Mouse (Mus musculus): Measurements from ENCODE around the gene Inmt. TPM values are rescaled to one million over a fixed set of nuclear protein-coding genes. Genes with fewer than 3 reads are reported as not detected.

Inmt gene
- total RNA-seq, 1 experiment from 2014 or later: not detected

- ATAC-seq (replicated peaks; ENCODE audit: low read depth, poor library complexity, severe bottlenecking): no peak
Measured at GRCm38 (mm10) chr6:55173171-55173570, 1.7 kb downstream of the Inmt start.

GRCm38 (mm10) chr6:55171638-55172037 is 3.2 kb downstream of the Inmt start:
- no peak for ATAC-seq (replicated peaks; ENCODE audit: low read depth, poor library complexity, severe bottlenecking)

- ATAC-seq (replicated peaks; ENCODE audit: low read depth, poor library complexity, severe bottlenecking): no peak
Measured at GRCm38 (mm10) chr6:55169818-55170217, 5.0 kb downstream of the Inmt start.

GRCm38 (mm10) chr6:55166777-55167463 is 7.9 kb downstream of the Inmt start:
- ATAC-seq (replicated peaks; ENCODE audit: low read depth, poor library complexity, severe bottlenecking): peak; percentile 86

GRCm38 (mm10) chr6:55163046-55163584 is 11.7 kb downstream of the Inmt start:
- ATAC-seq (replicated peaks; ENCODE audit: low read depth, poor library complexity, severe bottlenecking): no peak

- ATAC-seq (replicated peaks; ENCODE audit: low read depth, poor library complexity, severe bottlenecking): no peak
Measured at GRCm38 (mm10) chr6:55161311-55161761, 13.5 kb downstream of the Inmt start.

- ATAC-seq (replicated peaks; ENCODE audit: low read depth, poor library complexity, severe bottlenecking): no peak
Measured at GRCm38 (mm10) chr6:55159256-55159655, 15.6 kb downstream of the Inmt start.

GRCm38 (mm10) chr6:55152226-55152625 is 22.6 kb downstream of the Inmt start:
- ATAC-seq (replicated peaks; ENCODE audit: low read depth, poor library complexity, severe bottlenecking): no peak

GRCm38 (mm10) chr6:55146138-55146537 is 28.7 kb downstream of the Inmt start:
- ATAC-seq (replicated peaks; ENCODE audit: low read depth, poor library complexity, severe bottlenecking): no peak

- no peak for ATAC-seq (replicated peaks; ENCODE audit: low read depth, poor library complexity, severe bottlenecking)
Measured at GRCm38 (mm10) chr6:55145285-55145684, 29.6 kb downstream of the Inmt start.

GRCm38 (mm10) chr6:55138343-55138742 is 36.5 kb downstream of the Inmt start:
- no peak for ATAC-seq (replicated peaks; ENCODE audit: low read depth, poor library complexity, severe bottlenecking)

GRCm38 (mm10) chr6:55133425-55133824 is 41.4 kb downstream of the Inmt start:
- ATAC-seq (replicated peaks; ENCODE audit: low read depth, poor library complexity, severe bottlenecking): no peak

GRCm38 (mm10) chr6:55132794-55133193 is 42.0 kb downstream of the Inmt start, which contains the start of gene Crhr2:
Crhr2 (minus strand) TSS chr6:55133016.
- no peak for ATAC-seq (replicated peaks; ENCODE audit: low read depth, poor library complexity, severe bottlenecking)

- no peak for ATAC-seq (replicated peaks; ENCODE audit: low read depth, poor library complexity, severe bottlenecking)
Measured at GRCm38 (mm10) chr6:55131301-55131700, 43.5 kb downstream of the Inmt start.

- no peak for ATAC-seq (replicated peaks; ENCODE audit: low read depth, poor library complexity, severe bottlenecking)
Measured at GRCm38 (mm10) chr6:55130631-55131030, 44.2 kb downstream of the Inmt start.

GRCm38 (mm10) chr6:55128391-55128790 is 46.5 kb downstream of the Inmt start:
- ATAC-seq (replicated peaks; ENCODE audit: low read depth, poor library complexity, severe bottlenecking): no peak

GRCm38 (mm10) chr6:55126576-55126975 is 48.3 kb downstream of the Inmt start:
- no peak for ATAC-seq (replicated peaks; ENCODE audit: low read depth, poor library complexity, severe bottlenecking)

GRCm38 (mm10) chr6:55123056-55123455 is 51.8 kb downstream of the Inmt start:
- peak; percentile 68; the same call in 1 of the 2 replicates for ATAC-seq (replicated peaks; ENCODE audit: low read depth, poor library complexity, severe bottlenecking)

All from common myeloid progenitor, adult 5-6 weeks (primary cell).